Mouse (Mus musculus) cerebellum, adult 18-20 months (tissue): ENCODE results near the gene Fgf15.
"Not testable (repeated sequence)": the region's sequence is repeated elsewhere in the genome, so short reads cannot be mapped to it uniquely, and the experiment has no call there.

Experiments
- DNase-seq, 2 experiments: peaks; one replicate each; pipeline ENCODE4 v3.0.0; 2021

Fgf15 gene

DNA sequence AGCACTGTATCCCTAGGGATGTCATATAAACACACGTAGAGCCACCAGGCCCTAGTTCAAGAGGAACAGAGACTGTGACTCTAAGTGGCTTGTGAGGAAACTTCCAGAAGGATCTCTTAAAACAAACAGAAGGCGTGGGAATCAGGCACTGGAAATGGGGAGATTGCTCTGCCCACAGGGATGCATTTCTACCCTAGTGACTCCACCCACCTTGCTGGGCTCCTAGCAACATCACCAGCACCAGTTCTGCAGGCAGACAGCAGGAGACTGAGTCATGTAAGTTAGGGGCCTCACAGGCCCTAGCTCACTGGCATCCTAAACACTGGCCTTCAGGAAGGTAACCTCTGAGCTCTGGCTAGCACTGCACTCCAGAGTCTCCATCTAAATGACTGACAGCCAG lies 4.5 kb upstream of the Fgf15 start:
- no peak for DNase-seq

DNA sequence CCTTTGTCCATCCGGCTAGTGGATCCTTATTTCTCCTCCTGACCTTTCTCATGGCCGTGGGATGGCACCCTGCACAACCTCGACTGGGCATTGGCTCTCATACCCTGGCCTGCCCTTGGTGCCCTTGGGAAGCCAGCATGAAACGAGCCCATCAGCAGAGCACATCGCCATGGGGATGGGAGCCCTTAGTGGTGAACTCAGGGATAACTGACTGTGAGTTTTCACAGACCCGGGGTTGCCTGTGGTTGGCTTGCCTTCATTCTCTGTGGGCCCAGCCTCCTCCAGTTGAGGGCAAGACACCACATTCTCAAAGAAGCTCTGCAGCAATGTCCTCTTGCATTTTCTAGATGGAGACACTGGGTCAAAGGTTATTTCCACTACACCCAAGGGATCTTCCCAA lies 4.0 kb upstream of the Fgf15 start:
- DNase-seq = no peak

DNA sequence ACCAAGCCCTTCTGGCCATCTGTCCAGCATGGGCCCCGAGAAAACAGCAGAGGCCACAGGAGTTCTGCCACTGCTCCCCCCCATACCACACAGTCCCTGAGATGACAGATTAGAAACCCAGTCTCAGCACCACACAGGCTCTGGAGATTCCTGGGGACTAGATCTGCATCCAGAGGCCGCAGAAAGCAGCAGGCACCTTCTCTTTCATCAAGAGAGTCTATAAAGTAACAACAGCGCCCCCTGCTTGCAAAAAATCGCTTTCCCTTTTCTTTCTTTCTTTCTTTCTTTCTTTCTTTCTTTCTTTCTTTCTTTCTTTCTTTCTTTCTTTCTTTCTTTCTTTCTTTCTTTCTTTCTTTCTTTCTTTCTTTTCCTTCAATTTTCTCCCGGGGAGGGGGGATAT lies 2.1 kb upstream of the Fgf15 start:
- DNase-seq = peak in 1 of 2 experiments; percentile 21

DNA sequence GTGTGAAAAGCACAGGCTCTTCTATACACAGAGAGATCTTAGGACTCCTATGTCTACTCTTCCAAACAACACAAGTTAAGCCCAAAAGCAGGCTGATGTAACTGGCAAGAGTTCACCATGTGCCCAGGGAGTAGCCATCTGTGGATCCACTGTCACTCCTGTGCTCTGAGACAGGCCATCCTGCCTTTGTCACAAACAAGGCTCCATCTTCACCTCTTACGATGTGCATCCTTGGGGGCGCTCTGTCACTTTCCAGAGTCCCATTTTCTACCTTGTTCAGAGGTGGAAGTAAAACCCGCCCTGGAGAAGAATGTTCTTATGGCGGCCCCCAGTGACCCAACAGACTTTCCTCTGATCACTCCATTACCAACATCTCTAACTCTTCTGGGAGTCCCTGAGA lies 1.6 kb upstream of the Fgf15 start:
- no peak for DNase-seq

DNA sequence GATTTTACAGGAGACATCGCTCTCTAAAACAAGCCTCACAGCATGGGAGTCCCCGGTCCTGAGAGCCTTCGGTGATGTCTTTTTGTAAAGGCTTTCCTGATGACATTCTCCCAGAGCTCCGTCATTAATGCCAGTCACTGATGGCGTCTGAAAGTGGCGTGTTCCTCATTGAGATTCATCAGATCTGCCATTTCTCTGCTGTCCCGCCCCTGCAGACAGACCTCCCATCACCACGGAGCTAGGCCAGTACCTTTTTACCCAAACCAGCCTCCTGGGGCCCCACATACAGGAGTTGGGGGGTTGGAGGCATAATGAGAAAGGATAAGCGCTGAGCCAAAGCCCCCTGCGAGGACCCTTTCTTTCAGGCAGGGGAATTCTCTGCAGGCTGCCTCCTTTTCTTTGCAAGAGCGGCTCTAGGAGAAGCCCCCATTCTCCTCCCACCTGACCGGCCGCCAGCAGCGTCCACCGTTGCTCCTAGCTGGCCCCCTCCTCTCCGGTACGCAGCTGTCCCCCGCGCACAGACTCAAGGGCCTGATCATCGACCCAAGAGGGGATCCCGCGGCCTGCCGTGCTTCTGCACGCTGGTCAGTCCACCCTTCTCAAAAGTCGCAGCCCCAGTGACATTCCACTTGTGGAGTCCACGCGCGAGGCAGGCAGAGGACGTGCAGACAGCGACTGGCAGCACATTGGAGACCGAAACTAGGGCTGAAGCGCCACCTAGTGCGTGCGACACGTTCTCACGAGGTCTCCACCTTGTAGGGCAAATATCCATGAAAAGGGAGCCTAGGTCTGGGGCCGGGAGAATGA lies 823 bp upstream of the Fgf15 start:
- peak; percentile 75 to 78 for DNase-seq

DNA sequence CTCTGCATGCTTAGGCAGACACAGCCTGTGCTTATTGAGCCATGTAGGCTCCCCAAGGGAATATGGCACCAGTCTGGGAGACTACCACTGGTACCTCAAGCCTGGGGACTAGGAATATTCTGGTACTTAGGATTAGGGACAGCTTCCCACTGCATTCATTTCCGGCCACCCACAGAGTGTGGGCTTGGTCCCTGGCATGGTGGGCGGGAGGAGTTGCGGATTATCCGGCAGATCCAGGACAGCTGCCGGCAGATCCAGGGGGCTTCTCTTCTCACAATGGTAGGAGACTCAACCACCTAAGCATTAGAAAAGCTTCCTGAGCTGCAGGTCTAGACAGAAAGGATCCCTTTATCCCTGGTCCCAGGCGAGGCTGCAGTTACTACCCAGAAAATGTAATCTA lies 2.2 kb downstream of the Fgf15 start:
- no peak for DNase-seq

DNA sequence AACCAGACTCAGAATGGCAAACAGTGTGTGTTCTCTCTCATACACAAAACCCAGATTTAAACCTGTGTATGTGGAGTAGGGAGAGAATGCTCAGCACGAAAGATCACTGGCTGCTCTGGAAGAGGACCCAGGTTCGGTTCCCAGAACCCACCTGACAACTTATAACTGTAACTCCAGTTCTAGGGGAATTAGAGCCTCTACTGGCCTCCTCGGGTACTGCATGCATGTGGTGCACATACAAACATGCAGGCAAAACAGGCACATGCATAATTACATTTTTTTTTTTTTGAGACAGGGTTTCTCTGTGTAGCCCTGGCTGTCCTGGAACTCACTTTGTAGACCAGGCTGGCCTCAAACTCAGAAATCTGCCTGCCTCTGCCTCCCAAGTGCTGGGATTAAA lies 9.2 kb downstream of the Fgf15 start:
- not testable (repeated sequence) for DNase-seq

DNA sequence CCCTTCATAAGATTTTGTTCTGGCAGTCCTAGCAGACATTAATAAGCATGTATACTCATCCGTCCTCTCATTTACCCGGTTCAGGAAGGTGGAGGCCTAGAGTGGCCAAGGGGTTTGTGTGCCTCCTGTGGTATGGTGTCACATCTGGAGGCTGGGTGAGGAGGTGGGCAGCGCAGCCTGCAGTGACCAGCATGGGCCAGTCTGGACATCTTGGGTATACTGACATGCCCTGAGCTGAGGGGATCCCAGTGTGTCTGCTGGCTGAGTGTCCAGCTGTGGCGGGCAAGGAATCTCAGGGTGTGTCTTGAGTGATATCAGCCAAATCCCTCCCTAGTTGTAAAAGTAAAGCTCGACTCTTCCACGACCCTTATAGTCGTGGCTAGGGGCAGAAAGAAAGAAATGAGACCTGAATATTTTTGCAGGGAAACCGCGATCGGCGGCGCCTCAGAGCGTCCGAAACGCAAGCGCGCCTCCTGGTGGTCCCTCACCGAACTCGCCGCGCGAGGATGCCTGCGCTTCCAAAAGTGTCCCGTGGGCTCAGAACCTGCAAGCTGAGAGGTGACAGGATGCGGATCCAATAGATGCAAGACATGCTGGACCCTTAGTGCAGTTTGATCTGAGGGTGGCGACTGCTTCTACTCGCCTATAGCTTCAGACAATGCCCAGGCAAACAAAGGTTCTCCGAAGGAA lies 10.5 kb downstream of the Fgf15 start:
- DNase-seq = peak; percentile 55 to 80

DNA sequence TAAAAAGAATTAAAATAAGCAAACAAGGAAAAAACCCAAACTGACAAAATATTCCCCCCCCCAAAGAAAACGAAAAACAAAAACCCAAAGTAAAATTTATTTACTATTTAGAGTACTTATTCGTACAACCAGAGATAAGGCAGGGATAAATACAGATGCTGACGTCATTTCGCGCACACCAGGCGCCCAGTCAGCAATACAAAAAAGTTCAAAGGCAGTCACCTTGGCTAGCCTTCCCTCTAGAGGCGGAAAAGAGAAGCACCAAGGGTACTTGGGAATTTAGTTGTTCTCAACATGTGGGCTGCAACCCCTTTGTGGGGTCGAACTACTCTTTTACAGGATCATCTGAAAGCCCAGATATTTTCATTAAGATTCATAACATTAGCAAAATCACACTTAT lies 11.5 kb downstream of the Fgf15 start:
- no peak for DNase-seq

DNA sequence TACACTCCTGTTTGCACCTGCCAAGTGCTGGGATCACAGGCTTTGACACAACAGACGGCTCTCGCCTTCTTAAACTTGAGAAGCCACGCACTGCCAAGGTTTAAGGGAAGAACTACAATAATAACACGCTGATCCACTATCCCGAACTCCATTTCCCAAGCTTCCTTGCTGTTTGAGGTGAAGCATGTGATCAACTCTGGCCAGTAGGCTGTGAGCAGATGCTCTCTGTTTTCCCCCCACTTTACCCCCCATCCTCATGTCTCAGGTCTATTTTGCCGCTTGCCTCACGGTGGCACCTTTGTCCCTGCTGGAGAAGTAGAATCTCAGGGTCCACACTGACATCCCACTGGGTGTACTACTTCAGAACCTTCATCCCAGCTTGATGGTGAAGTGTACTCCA lies 12.4 kb downstream of the Fgf15 start:
- DNase-seq = no peak

DNA sequence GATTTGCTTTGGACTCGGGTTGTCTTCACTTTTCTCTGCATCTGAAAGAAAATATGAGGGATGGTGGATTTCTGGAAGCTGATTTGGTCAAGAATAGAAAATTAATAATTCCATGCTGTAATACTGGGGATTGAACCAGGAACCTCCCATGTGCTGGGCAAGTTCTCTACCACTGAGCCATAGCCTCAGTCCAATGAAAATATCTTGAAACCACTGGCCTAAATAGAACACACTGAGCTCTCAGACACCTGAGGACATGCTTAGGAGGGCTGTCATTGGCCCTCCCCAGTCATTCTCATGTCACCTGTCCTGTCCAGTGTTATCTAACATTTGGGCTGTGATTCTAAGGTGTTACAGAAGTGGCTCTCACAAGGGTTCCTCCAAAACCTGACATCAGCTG lies 14.8 kb downstream of the Fgf15 start:
- no peak for DNase-seq

DNA sequence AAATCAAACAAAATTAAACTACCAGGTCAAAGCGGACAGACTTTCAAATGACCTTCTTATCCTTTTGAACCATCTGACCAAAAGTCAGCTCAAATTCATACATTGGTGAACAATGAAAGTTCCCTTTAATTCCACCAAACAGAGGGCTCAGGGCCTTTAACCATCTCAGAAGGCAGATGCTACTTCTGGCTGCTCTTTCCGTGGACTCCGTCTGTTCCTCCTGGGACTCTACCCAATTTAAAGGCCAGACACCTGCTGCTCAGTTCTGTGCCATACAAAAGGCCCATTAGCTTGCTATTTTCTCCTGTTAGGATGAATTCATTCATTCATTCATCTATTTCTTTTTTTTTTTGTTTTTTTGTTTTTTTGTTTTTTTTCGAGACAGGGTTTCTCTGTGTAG lies 16.6 kb downstream of the Fgf15 start:
- DNase-seq = peak; percentile 78 to 81

DNA sequence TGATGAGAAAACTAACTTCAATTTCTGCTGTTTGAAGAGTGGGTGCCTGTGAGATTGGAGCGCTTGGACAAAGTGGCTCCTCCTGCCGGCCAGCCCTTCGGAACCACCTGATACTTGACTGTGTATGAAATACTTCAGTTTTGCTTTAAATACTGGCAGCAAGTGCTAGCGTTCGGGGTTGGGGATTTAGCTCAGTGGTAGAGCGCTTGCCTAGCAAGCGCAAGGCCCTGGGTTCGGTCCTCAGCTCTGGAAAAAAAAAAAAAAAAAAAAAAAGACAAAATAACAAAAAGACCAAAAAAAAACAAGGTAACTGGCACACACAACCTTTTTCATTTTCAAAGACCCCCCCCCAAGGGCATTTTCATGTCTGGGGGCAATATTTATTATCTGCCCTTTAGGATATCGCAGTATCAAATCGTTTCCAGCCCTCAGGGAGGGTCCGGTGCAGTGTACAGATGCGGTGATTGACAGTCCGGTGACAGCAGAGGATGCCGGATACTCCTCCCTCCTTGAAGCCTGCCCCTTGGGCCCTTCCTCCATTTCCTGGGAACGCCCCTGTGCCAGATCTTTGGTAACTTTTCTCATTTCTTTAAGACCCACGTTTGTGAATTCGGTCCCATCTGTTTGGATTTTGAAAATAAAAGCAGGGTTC lies 18.1 kb downstream of the Fgf15 start:
- no peak for DNase-seq

DNA sequence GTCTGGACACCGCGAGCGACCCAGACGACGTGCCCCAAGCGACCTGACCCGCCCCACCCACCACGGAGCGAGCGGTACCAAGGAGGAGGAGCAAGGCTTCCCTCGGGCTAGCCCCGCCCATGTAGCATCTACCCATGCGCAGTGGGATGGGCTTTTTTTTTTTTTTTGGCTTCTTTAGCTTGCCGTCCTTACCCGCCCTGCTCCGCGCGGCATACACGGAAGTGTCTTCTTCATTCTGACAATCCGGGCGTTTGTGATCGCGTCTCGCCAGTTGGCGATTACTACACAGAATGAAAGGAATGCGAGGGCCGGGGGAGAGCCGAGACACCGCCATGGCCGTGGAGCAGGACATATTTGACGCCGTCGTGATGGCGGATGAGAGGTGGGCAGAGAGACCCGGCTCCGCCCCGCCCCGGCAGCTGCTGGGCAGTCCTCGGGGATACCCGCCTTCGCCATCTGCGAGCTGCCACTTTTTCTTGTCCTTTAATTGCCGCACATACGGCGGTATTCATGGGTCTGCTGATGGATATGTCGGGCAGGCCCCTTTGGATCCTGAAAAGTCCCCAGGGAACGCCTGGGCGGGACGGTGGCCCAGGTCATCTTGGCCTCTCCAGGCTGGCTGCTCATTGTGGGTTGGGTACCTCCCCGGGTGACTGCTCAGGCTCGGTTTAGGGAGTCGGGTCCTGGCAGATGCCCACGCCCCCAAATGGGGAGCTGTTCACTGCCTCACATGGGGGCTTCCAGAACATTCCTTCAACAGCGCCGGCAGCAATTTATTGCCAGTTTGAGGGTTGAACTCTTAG lies 18.8 kb downstream of the Fgf15 start, which contains the start of gene LTO1:
LTO1 (plus strand) TSS at position 153 of the 803 bp plus-strand sequence.
- DNase-seq = peak; percentile 88 to 89

DNA sequence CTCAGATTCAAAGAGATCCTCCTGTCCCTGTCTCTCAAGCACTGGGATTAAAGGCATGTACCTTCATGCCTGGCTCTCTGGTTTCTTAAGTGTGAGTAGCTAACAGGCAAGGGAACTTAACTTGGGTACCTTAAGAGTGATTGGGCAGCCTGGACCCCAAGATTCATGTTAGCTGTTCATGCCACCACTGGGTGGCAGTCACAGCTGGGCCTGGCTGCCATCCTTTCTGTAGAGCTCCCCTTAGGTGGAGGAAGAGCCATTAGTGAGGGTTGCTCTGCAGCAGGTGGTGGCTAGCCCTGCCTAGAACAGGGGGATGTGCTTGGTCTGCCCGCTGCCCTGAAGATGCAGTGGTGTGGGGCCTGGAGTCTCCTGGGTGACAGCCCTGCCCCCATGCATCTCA lies 22.5 kb downstream of the Fgf15 start:
- no peak for DNase-seq

DNA sequence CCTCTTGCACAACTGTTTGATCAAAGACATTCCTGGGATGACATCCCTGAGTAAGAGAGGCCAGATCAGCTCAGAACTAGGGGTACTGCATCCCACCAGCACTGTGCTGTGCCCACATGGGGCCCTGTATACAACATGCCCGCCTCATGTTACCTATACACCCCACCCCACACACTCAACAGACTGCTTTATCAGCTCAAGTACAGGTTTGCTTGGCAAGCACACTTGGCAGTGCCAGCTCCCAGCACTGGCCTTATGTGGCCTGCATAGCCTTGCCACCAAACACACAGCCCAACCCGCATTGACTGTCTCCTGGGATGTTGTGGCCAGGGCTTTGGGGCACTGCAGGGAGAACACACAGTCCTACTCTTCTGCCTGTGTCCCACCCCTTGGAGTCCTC lies 31.3 kb downstream of the Fgf15 start:
- no peak for DNase-seq

DNA sequence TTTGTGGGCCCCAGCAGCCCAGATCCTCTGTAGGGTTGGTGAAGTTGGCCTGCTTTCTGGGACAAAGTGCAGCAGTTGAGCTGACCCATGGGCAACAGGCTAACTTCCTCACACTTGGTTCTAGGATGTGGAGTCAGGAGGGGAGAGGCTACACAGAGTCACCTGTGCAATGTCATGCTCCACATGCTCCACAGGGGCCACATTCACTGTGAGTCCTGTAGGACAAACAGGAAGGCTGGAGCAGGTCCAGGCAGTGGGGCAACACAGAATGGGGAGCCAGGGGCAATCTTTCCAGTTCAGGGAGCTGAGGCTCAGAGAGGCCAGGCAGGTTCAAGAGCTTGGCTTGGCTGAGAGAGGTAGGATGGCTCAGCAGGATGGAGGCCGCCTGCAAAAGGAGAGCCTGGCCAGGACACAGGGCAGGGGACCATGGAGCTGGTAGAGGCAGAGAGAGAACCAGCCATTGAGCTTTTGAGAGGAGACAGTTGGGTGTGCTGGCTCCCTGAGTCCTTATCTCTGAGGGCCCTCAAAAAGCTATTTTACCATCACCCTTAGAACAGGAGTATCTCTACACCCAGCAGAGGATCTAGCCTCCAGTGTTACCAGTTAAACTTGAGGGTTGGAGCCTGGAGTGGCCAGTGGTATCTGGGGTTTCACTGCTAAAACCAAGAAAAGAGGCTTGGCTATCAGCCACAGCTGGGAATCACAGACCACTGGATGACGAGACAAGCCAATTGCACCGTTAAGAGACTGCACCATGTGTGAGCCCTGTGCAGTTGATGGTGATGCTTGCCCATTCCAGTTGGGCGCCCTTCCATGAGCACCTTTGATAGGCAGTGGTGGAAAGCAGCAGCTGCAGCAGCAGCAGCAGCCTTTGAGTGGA lies 31.9 kb downstream of the Fgf15 start:
- no peak for DNase-seq

DNA sequence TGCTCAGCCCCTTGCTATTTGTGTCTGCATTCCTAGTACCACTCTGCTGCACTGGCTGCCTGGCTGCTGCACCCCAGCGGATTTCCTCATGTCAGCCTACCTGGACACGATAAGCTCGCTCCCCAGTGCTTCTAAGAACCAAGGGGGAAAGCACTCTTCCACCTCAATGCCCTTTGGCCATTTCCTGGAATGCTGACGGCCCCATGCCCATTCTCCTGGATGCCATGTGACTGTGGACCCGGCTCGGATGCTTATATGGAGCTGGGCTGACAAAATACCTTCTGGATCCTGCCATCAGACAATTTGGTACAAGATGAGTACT lies 32.5 kb downstream of the Fgf15 start:
- no peak for DNase-seq

DNA sequence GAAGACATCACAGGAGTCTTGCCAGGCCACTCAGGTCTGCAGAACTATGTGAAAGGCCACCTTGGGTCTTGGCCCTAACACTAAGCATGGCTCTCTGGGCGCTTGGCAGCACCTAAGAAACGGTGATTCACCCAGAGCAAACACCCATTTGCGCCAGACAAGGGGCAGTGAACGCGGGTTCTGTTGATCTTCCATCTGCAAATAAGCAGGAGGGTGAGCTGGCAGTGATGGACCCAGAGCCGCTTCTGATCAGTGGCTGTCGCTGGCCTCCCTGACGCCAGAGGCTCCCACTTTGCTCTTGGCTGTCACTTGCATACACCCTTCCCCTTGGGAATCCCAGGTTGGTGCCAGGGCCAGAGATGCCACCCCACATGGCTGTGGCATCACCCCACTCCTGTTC lies 33.2 kb downstream of the Fgf15 start:
- no peak for DNase-seq

DNA sequence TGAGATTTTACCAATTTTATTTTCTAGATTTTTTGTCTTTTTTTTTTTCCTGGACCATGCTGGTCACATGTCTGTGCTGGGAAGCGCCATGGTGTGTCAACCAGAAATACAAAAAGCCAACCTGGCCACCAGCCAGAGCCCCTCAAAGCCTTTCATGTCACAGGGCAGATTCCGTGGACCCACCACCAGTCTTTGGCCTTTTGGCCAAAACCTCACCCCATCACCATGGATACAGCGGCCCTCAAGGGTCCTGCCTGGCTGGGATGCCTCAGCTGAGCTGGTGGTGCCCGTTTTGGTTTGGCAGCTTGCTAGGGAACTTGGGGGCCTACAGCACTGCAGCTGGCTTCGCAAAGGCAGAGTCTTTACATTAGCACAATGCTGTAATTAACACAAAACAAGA lies 33.6 kb downstream of the Fgf15 start:
- DNase-seq = no peak

DNA sequence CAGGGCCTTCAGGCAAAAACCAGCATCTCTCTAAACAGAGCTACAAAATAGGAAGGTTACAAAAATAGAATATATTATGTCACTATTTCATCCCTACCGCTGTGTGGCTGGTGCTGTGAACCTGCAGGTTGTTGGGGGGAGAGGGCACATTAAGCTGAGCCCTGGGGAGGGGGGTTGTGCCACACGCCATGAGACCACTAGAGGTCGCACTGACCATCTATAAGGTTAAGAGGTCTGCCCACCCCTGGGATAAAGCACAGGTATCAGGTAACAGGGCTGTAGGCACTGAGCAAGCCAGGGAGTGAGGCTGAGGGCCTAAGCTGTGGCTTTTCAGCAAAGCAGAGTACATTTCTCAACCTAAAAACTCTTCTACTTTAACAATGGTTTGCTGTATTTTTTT lies 35.4 kb downstream of the Fgf15 start:
- peak; percentile 49 to 56 for DNase-seq

DNA sequence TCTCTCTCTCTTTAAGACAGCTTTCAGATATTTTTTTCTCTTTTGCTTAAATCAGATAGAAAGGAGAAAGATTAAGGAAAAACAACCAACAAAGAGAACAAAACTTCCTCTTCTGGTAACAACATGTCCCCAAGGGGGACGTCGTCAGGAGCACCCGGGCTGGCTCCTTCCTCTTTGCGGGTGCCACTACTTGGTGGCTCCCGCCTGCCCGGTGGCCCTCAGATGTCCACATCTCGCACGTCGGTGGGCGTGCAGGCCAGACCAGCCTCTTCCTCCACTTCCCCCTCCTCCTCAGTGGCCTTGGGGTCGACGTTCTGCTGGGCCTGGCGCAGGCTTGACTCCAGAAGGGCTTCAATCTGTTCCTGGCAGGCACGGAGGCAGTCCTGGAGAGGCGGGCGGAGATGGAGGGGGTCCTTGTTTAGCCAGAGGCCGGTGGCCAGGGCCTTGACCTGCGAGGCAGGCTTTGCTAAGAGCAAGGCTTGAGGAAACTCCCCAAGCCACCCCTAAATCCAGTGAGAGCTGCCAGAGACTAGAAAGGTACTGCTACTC lies 36.1 kb downstream of the Fgf15 start:
- peak in 1 of 2 experiments; percentile 37 for DNase-seq
